Comparison of ENCODE assay signal across 20 mouse cellular contexts in the genomic region with DNA sequence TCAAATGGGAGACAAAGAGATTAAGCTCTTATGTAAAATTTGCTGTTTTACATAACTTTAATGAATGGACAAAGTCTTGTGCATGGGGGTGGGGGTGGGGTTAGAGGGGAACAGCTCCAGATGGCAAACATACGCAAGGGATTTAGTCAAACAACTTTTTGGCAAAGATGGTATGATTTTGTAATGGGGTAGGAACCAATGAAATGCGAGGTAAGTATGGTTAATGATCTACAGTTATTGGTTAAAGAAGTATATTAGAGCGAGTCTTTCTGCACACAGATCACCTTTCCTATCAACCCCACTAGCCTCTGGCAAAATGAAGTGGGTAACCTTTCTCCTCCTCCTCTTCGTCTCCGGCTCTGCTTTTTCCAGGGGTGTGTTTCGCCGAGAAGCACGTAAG. TPM values are rescaled to one million over a fixed set of nuclear protein-coding genes. Genes with fewer than 3 reads are reported as not detected.
DNase-seq lines count a peak whose midpoint lies in the region; ATAC-seq and TF ChIP-seq lines count a peak whose summit lies in the region.
"Had no signal": no experiment of that assay in that cellular context is flagged by ENCODE, and none has a peak within 500 bp of the region (broad histone marks: within the 10 kb centered on the region; RNA-seq: fewer than 3 reads in every experiment).

A gene (plus strand): TSS at position 279 of the 400 bp plus-strand sequence.

- H3K36me3 ChIP-seq in heart, embryonic 11.5 days (ENCODE audit: control insufficient read depth, insufficient read depth, low read length) = no peaks in the 10 kb centered on the region
- H3K36me3 ChIP-seq in liver, embryonic 13.5 days = no peaks in the 10 kb centered on the region
- no peaks in the 10 kb centered on the region for H3K36me3 ChIP-seq in stomach, embryonic 16.5 days (ENCODE audit: control insufficient read depth, insufficient read depth, low read length)

- TF ChIP-seq CTCF in lung, adult 2 months (IDR thresholded peaks at IDR 0.05; ENCODE audit: insufficient read depth, low read length) = no peak

- no peak within 1 kb of the TSS for H3K4me3 ChIP-seq in heart, embryonic 11.5 days (ENCODE audit: low read depth, low read length)
- H3K4me3 ChIP-seq in lung, adult 2 months (replicated peaks; ENCODE audit: extremely low read depth, low read depth, low read length) = no peak within 1 kb of the TSS
- peak within 1 kb of the TSS; percentile 37 for H3K4me3 ChIP-seq in liver, embryonic 13.5 days (replicated peaks)
- no peak within 1 kb of the TSS for H3K4me3 ChIP-seq in stomach, embryonic 16.5 days (replicated peaks; ENCODE audit: low read length)
- H3K4me3 ChIP-seq: forebrain, embryonic 13.5 days had no signal

- H3K27me3 ChIP-seq in heart, embryonic 11.5 days (ENCODE audit: control insufficient read depth, insufficient read depth, low read length) = no peaks in the 10 kb centered on the region
- no peaks in the 10 kb centered on the region for H3K27me3 ChIP-seq in liver, embryonic 13.5 days
- H3K27me3 ChIP-seq in stomach, embryonic 16.5 days (ENCODE audit: control insufficient read depth, insufficient read depth, low read length) = no peaks in the 10 kb centered on the region
- H3K27me3 ChIP-seq: forebrain, embryonic 13.5 days had no signal

- no peak for TF ChIP-seq POLR2A in lung, adult 2 months (IDR thresholded peaks at IDR 0.05; ENCODE audit: borderline replicate concordance, extremely low read depth, low read depth, low read length)

- H3K9ac ChIP-seq in heart, embryonic 11.5 days (ENCODE audit: low read depth, low read length) = no peak within 1 kb of the TSS
- H3K9ac ChIP-seq in liver, embryonic 13.5 days = no peak within 1 kb of the TSS; the same call in 1 of the 2 replicates
- no peak within 1 kb of the TSS for H3K9ac ChIP-seq in stomach, embryonic 16.5 days (ENCODE audit: low read length)
- H3K9ac ChIP-seq: forebrain, embryonic 13.5 days; lung, embryonic 14.5 days had no signal

- no peaks in the 10 kb centered on the region for H3K4me1 ChIP-seq in heart, embryonic 11.5 days (ENCODE audit: control insufficient read depth, insufficient read depth, low read length)
- H3K4me1 ChIP-seq in lung, adult 2 months (ENCODE audit: control insufficient read depth, insufficient read depth, low read length) = no peaks in the 10 kb centered on the region
- H3K4me1 ChIP-seq in liver, embryonic 13.5 days (replicated peaks) = no peaks in the 10 kb centered on the region
- no peaks in the 10 kb centered on the region for H3K4me1 ChIP-seq in stomach, embryonic 16.5 days (ENCODE audit: control insufficient read depth, insufficient read depth, low read length)
- H3K4me1 ChIP-seq: forebrain, embryonic 13.5 days had no signal

- H3K9me3 ChIP-seq in heart, embryonic 11.5 days (replicated peaks; ENCODE audit: control insufficient read depth, low read length) = no peaks in the 10 kb centered on the region
- no peaks in the 10 kb centered on the region for H3K9me3 ChIP-seq in liver, embryonic 13.5 days (replicated peaks)
- H3K9me3 ChIP-seq in stomach, embryonic 16.5 days (replicated peaks; ENCODE audit: control insufficient read depth, low read length) = no peaks in the 10 kb centered on the region
- H3K9me3 ChIP-seq: forebrain, embryonic 13.5 days had no signal

- no peak for DNase-seq in heart, adult 8-10 months (ENCODE audit: low spot score)
- DNase-seq in lung, adult 2 months = no peak
- no peak for DNase-seq in lung, postnatal 14 days
- no peak for DNase-seq in liver, embryonic 13.5 days
- DNase-seq: cerebellum, adult 2 months; heart, adult 18-20 months; heart, postnatal 14 days; lung, embryonic 14.5 days; right cerebral cortex, postnatal 4 days; thymus, adult 2 months had no signal

- no peak within 1 kb of the TSS for H3K4me2 ChIP-seq in heart, embryonic 11.5 days
- no peak within 1 kb of the TSS for H3K4me2 ChIP-seq in liver, embryonic 13.5 days
- H3K4me2 ChIP-seq in stomach, embryonic 16.5 days (ENCODE audit: low read depth, low read length) = no peak within 1 kb of the TSS
- H3K4me2 ChIP-seq: forebrain, embryonic 13.5 days; lung, embryonic 14.5 days; midbrain, embryonic 11.5 days had no signal

- 83% methylated on average over 8 of the region's 8 CpGs for WGBS in heart, embryonic 11.5 days (ENCODE audit: insufficient replicate concordance)
- WGBS in lung, adult 2 months = 79% methylated on average over 8 of the region's 8 CpGs
- WGBS in liver, embryonic 13.5 days (ENCODE audit: insufficient replicate concordance) = 67% methylated on average over 8 of the region's 8 CpGs
- WGBS in stomach, embryonic 16.5 days = 79% methylated on average over 8 of the region's 8 CpGs

- ATAC-seq in heart, embryonic 11.5 days (replicated peaks; ENCODE audit: insufficient number of reproducible peaks, low FRiP score, low TSS enrichment) = no peak
- ATAC-seq in liver, embryonic 13.5 days (ENCODE audit: low read depth) = peak; percentile 57
- ATAC-seq in stomach, embryonic 16.5 days (ENCODE audit: insufficient read depth, low FRiP score) = no peak
- no peak for ATAC-seq in megakaryocyte-erythroid progenitor cell, adult 5-6 weeks (replicated peaks; ENCODE audit: low FRiP score, low TSS enrichment, poor library complexity, severe bottlenecking)
- ATAC-seq: CD4-positive, CD25-positive, alpha-beta regulatory T cell, adult 4 months; forebrain, embryonic 13.5 days; hindbrain, embryonic 16.5 days had no signal

- H3K27ac ChIP-seq in heart, embryonic 11.5 days (ENCODE audit: low read depth, low read length) = no peak within 1 kb of the TSS
- H3K27ac ChIP-seq in liver, embryonic 13.5 days = peak within 1 kb of the TSS; percentile 30; the same call in 1 of the 2 replicates
- no peak within 1 kb of the TSS for H3K27ac ChIP-seq in stomach, embryonic 16.5 days (ENCODE audit: low read length)
- H3K27ac ChIP-seq: forebrain, embryonic 13.5 days; kidney, postnatal 0 days had no signal

RNA-seq across cellular contexts. Expression of the gene that starts here (rescaled TPM):
- 3.2 and 18.6 TPM in 2 replicates for polyA plus RNA-seq in heart, embryonic 11.5 days (2014; fragmentation: Nextera tagmentation; extraction: Ambion mirVana)
- total RNA-seq in heart, adult 8-10 months (2022) = under 1 TPM in 2 of 4 experiments, not detected in 2; 0.25 to 0.28 TPM
- polyA plus RNA-seq in lung, adult 2 months (2012; rRNA removed) = 4.1 and 12.4 TPM in 2 replicates
- 1,711 and 2,009 TPM in 2 replicates for polyA plus RNA-seq in liver, embryonic 13.5 days (2015; fragmentation: Nextera tagmentation; extraction: Ambion mirVana)
- polyA plus RNA-seq in stomach, embryonic 16.5 days (2015; fragmentation: Nextera tagmentation; extraction: Ambion mirVana) = 188 and 224 TPM in 2 replicates
- total RNA-seq in megakaryocyte-erythroid progenitor cell, adult 5-6 weeks (2014; fragmentation: Nextera tagmentation) = not detected in 2 replicates
- not detected in 2 replicates for total RNA-seq in megakaryocyte-erythroid progenitor cell, adult 5-6 weeks (2017)
- total RNA-seq: heart, adult 18-20 months; layer of hippocampus, postnatal 10 days; MEL had no signal
- polyA plus RNA-seq: CD4-positive, CD25-positive, alpha-beta regulatory T cell, adult 4 months; forebrain, embryonic 13.5 days; hindbrain, embryonic 16.5 days; midbrain, embryonic 11.5 days had no signal
